Mouse (Mus musculus): ENCODE measurements around the gene Cby3. TPM values are rescaled to one million over a fixed set of nuclear protein-coding genes. Genes with fewer than 3 reads are reported as not detected.

Gene Cby3
- polyA plus RNA-seq, 1 experiment from 2014 or later: 0.51 TPM

DNA sequence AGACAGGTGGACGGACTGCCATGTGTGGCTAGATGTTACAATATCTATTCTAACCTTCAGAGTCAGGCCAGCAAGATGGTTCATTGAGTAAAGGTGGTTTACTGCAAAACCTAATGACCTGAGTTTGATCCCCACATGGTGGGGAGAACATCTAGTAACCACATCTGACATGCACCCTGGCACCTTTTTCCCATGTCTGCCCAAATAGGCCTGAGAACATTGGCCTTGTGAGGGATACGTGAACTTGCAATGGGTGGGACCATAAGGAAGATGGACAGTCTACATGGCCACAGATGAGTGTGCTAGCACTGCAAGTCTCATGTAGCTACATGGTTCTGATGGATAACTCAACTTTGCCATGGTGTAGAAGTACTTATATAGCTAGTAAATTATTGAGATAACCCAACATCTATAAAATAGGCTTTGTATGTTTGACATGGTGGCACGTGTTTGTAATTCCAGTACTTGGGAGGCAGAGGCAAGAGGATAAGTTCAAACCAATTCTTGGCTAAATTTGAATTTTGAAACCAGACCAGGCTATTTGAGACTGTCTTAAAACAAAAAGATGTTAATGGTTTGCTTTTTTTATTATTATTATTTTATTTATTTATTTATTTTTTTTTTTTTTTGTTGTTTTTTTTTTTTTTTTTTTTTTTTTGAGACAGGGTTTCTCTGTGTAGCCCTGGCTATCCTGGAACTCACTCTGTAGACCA lies 34.1 kb downstream of the Cby3 start:
- 0 out of 2 replicates have a peak, but pooled peaks cover 4% of the 10 kb centered on the region for H3K36me3 ChIP-seq (ENCODE audit: control insufficient read depth, insufficient read depth, low read length)
- H3K27me3 ChIP-seq (ENCODE audit: control insufficient read depth, insufficient read depth, low read length): no peaks in the 10 kb centered on the region
- WGBS: 93% methylated on average over 3 of the region's 3 CpGs
- no peak overlapping the region for H3K9ac ChIP-seq (ENCODE audit: low read depth, low read length)
- no peak for ATAC-seq (ENCODE audit: low FRiP score)
- no peak overlapping the region for H3K4me2 ChIP-seq (replicated peaks; ENCODE audit: low read depth, low read length)
- H3K4me3 ChIP-seq (ENCODE audit: low read depth, low read length): no peak overlapping the region
- no peak overlapping the region for H3K27ac ChIP-seq (ENCODE audit: low read depth, low read length)
- DNase-seq (ENCODE audit: low spot score): no peak
- H3K4me1 ChIP-seq (replicated peaks; ENCODE audit: control insufficient read depth, insufficient read depth, low read length): no peaks in the 10 kb centered on the region
- H3K9me3 ChIP-seq (ENCODE audit: control insufficient read depth, low read length): no peaks in the 10 kb centered on the region

DNA sequence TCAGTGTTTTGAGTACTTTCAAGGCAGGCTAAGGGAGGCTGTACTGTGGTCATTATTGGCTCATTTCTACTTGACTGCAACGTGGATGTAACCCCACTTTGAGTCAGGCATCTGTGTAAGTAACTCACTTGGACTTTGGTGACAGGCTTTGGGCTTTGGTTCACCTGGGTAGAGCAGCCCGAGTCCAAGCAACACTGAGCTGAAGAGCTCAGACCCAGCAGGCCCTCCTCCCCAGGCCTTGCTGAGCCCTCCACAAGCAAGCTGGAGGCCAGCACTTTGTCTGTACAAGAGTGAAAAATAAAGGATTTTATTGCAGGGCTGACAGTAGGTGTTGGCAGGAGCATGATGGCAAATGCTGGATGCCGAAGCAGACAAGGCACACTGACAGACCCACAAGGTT lies 34.7 kb downstream of the Cby3 start:
- Histone ChIP-seq H3K27me3 (ENCODE audit: control insufficient read depth, insufficient read depth, low read length) (no peaks in the 10 kb centered on the region), H3K36me3 (ENCODE audit: control insufficient read depth, insufficient read depth, low read length) (0 out of 2 replicates have a peak, but pooled peaks cover 2% of the 10 kb centered on the region), H3K27ac (ENCODE audit: low read depth, low read length) (no peak overlapping the region), H3K4me1 (replicated peaks; ENCODE audit: control insufficient read depth, insufficient read depth, low read length) (no peaks in the 10 kb centered on the region), H3K4me2 (replicated peaks; ENCODE audit: low read depth, low read length) (no peak overlapping the region), H3K4me3 (ENCODE audit: low read depth, low read length) (no peak overlapping the region), H3K9me3 (ENCODE audit: control insufficient read depth, low read length) (no peaks in the 10 kb centered on the region), H3K9ac (ENCODE audit: low read depth, low read length) (no peak overlapping the region)
- ATAC-seq (ENCODE audit: low FRiP score) (no peak), DNase-seq (ENCODE audit: low spot score) (no peak)
- WGBS: 83% methylated on average over 3 of the region's 3 CpGs

DNA sequence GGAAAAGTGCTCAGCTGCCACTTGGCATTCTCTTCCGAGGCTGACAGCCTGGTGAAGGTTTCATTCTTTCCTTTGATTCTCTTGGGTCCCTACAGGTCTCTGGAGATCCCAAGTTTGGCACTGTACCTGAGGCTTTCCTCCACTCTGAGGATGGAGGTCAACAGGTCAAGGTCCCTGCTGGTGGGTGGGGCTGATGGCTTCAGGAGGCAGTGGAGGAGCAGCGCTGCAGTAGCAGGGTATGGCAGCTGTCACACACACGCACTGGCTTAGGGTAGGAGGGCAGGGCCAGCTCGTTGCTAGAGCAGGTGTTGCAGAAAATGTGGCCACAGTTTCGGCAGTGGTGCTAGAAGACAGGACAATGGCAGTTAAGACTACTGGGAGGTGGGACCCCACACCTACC lies 35.4 kb downstream of the Cby3 start:
- Histone ChIP-seq H3K9me3 (ENCODE audit: control insufficient read depth, low read length) (no peaks in the 10 kb centered on the region), H3K4me1 (replicated peaks; ENCODE audit: control insufficient read depth, insufficient read depth, low read length) (no peaks in the 10 kb centered on the region), H3K27ac (ENCODE audit: low read depth, low read length) (no peak overlapping the region), H3K27me3 (ENCODE audit: control insufficient read depth, insufficient read depth, low read length) (no peaks in the 10 kb centered on the region), H3K9ac (ENCODE audit: low read depth, low read length) (no peak overlapping the region), H3K36me3 (ENCODE audit: control insufficient read depth, insufficient read depth, low read length) (no peaks in the 10 kb centered on the region), H3K4me2 (replicated peaks; ENCODE audit: low read depth, low read length) (no peak overlapping the region), H3K4me3 (ENCODE audit: low read depth, low read length) (no peak overlapping the region)
- ATAC-seq (ENCODE audit: low FRiP score) (no peak), DNase-seq (ENCODE audit: low spot score) (no peak)
- 74% methylated on average over 5 of the region's 5 CpGs for WGBS

DNA sequence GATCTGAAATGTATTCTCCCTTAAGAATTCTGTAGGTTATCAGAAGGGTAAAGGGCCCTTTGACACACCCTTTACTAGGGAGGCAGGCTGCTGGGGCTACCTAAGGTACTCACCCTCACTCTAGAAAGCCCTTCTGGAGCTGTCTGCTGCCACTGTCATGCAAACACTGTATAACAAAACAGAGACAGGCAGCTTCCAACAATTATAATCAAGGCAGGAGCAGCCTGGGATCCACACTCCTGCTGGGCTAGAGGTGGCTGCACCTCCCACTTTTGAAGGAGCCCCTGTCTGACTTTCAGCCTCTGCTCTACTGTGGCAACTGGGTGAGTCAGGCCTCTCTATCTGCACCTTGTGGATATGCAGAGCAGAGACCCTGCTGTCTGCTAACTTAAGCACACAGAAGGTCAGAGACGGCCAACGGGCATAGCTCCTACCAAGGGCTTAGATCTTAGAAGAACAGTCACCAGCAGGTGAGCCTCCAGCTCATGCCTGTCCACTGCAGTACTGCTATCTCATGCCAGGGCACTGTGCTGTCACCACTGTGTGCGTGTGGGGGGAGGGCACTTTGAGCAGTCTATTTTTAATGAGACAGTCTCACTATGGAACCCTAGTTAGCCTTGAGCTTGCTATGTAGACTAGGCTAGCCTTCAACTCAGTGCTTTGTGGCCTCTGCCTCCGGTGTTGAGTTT lies 37.2 kb downstream of the Cby3 start:
- Histone ChIP-seq H3K27ac (ENCODE audit: low read depth, low read length) (no peak overlapping the region), H3K36me3 (ENCODE audit: control insufficient read depth, insufficient read depth, low read length) (no peaks in the 10 kb centered on the region), H3K4me2 (replicated peaks; ENCODE audit: low read depth, low read length) (no peak overlapping the region), H3K9ac (ENCODE audit: low read depth, low read length) (no peak overlapping the region), H3K4me1 (replicated peaks; ENCODE audit: control insufficient read depth, insufficient read depth, low read length) (no peaks in the 10 kb centered on the region), H3K9me3 (ENCODE audit: control insufficient read depth, low read length) (no peaks in the 10 kb centered on the region), H3K27me3 (ENCODE audit: control insufficient read depth, insufficient read depth, low read length) (no peaks in the 10 kb centered on the region), H3K4me3 (ENCODE audit: low read depth, low read length) (no peak overlapping the region)
- 79% methylated on average over 4 of the region's 4 CpGs for WGBS
- DNase-seq (ENCODE audit: low spot score) (no peak), ATAC-seq (ENCODE audit: low FRiP score) (no peak)

DNA sequence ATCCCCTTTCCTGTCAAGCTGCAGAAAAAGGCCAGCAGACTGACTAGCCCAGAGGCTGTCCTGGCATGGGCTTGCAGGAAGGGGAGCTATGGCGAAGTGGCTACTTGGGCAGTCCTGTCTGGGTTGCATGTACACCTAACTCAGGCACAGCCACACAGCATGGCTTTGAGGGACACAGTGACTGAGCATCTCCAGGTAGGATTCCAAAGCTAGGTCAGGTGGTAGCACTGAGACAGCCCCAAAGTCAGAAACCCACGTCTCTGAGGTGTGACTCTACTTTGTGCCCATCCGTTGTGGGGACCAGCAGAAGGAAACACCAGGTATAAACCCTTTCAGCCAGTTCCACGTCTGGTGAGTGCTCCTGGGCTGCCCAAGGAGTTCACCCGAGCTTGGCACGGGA lies 39.0 kb downstream of the Cby3 start:
- WGBS: 88% methylated on average over 6 of the region's 6 CpGs
- Histone ChIP-seq H3K27me3 (ENCODE audit: control insufficient read depth, insufficient read depth, low read length) (no peaks in the 10 kb centered on the region), H3K27ac (ENCODE audit: low read depth, low read length) (no peak overlapping the region), H3K4me1 (replicated peaks; ENCODE audit: control insufficient read depth, insufficient read depth, low read length) (no peaks in the 10 kb centered on the region), H3K4me3 (ENCODE audit: low read depth, low read length) (no peak overlapping the region), H3K36me3 (ENCODE audit: control insufficient read depth, insufficient read depth, low read length) (no peaks in the 10 kb centered on the region), H3K9ac (ENCODE audit: low read depth, low read length) (no peak overlapping the region), H3K4me2 (replicated peaks; ENCODE audit: low read depth, low read length) (no peak overlapping the region), H3K9me3 (ENCODE audit: control insufficient read depth, low read length) (no peaks in the 10 kb centered on the region)
- no peak for ATAC-seq (ENCODE audit: low FRiP score)
- no peak for DNase-seq (ENCODE audit: low spot score)

DNA sequence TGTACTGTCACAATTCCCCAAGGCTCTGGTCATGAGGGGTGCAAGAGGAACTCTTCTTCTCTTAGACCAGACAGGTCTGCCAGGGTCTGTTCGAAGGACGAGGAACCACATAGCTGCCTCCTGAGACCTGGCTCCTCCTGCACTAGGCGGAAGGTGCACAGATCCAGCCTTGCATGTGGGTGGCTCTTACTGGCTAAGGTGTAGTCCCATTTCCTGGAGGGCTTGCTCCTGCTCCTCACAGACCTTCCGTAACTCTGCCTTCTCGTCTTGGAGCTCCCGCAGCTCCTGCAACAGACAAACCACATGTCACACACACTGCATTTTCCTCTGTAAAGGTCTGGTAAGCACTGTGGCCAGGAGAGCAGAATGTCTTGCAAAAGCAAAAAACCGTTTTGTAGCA lies 40.5 kb downstream of the Cby3 start:
- Histone ChIP-seq H3K4me2 (replicated peaks; ENCODE audit: low read depth, low read length) (no peak overlapping the region), H3K27me3 (ENCODE audit: control insufficient read depth, insufficient read depth, low read length) (no peaks in the 10 kb centered on the region), H3K4me1 (replicated peaks; ENCODE audit: control insufficient read depth, insufficient read depth, low read length) (no peaks in the 10 kb centered on the region), H3K9ac (ENCODE audit: low read depth, low read length) (no peak overlapping the region), H3K4me3 (ENCODE audit: low read depth, low read length) (no peak overlapping the region), H3K27ac (ENCODE audit: low read depth, low read length) (no peak overlapping the region), H3K9me3 (ENCODE audit: control insufficient read depth, low read length) (no peaks in the 10 kb centered on the region), H3K36me3 (ENCODE audit: control insufficient read depth, insufficient read depth, low read length) (no peaks in the 10 kb centered on the region)
- 93% methylated on average over 7 of the region's 7 CpGs for WGBS
- DNase-seq (ENCODE audit: low spot score) (no peak), ATAC-seq (ENCODE audit: low FRiP score) (no peak)

DNA sequence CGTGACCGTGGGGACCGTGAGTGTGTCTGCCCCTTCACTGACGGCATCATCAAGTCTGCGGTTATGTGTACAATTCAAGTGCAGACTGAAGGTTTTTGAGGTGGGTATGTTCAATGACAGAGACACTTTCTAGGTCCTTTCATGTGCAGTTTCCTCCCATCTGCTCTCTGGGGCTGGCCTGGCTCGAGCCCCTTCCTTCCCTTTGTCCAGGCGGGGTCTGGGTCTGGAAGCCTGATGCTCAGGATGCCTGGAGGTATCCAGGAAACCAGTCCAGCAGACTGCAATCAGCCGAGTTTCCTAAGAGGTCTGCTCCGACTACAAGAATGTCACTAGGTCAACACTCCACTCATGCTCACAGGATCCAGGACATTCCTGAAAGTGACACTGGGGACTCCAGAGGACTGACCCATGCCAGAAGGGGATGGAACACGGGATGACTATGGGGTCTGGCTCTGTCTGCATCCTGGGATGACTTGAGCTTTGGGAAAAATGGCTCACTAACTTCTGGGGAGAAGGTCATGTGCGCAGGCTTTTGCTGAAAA lies 42.6 kb downstream of the Cby3 start:
- ATAC-seq (ENCODE audit: low FRiP score) (no peak), DNase-seq (ENCODE audit: low spot score) (no peak)
- no peaks in the 10 kb centered on the region for H3K27me3 ChIP-seq (ENCODE audit: control insufficient read depth, insufficient read depth, low read length)
- H3K9ac ChIP-seq (ENCODE audit: low read depth, low read length): no peak overlapping the region
- H3K36me3 ChIP-seq (ENCODE audit: control insufficient read depth, insufficient read depth, low read length): peaks cover 2% of the 10 kb centered on the region; the same call in 1 of the 2 replicates
- H3K27ac ChIP-seq (ENCODE audit: low read depth, low read length): no peak overlapping the region
- no peaks in the 10 kb centered on the region for H3K9me3 ChIP-seq (ENCODE audit: control insufficient read depth, low read length)
- 76% methylated on average over 11 of the region's 11 CpGs for WGBS
- H3K4me1 ChIP-seq (replicated peaks; ENCODE audit: control insufficient read depth, insufficient read depth, low read length): no peaks in the 10 kb centered on the region
- no peak overlapping the region for H3K4me2 ChIP-seq (replicated peaks; ENCODE audit: low read depth, low read length)
- no peak overlapping the region for H3K4me3 ChIP-seq (ENCODE audit: low read depth, low read length)

DNA sequence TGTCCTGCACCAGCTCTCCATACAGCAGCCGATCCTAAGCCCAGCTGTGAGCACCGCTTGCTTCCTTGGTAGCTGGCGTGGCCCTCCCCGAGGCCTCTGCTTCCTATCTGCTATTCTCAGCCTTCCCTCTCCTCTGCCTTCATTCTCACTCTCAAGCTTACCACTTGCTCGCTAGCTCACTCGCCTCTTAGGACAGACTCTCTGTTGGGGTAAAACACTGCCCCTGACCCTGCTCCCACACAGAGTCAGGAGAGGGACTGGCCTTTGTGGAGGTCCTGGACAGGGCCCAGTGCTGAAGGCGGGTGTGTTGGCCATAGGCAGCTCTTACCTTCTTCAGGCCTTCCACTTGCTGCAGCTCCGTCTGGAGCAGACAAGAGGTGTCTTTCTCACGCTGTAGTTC lies 43.1 kb downstream of the Cby3 start:
- H3K9me3 ChIP-seq (ENCODE audit: control insufficient read depth, low read length): no peaks in the 10 kb centered on the region
- H3K4me2 ChIP-seq (replicated peaks; ENCODE audit: low read depth, low read length): no peak overlapping the region
- 87% methylated on average over 9 of the region's 9 CpGs for WGBS
- H3K27ac ChIP-seq (ENCODE audit: low read depth, low read length): no peak overlapping the region
- no peak for DNase-seq (ENCODE audit: low spot score)
- no peak overlapping the region for H3K4me3 ChIP-seq (ENCODE audit: low read depth, low read length)
- no peak overlapping the region for H3K9ac ChIP-seq (ENCODE audit: low read depth, low read length)
- H3K36me3 ChIP-seq (ENCODE audit: control insufficient read depth, insufficient read depth, low read length): peaks cover 2% of the 10 kb centered on the region; the same call in 1 of the 2 replicates
- H3K4me1 ChIP-seq (replicated peaks; ENCODE audit: control insufficient read depth, insufficient read depth, low read length): no peaks in the 10 kb centered on the region
- no peak for ATAC-seq (ENCODE audit: low FRiP score)
- H3K27me3 ChIP-seq (ENCODE audit: control insufficient read depth, insufficient read depth, low read length): no peaks in the 10 kb centered on the region

DNA sequence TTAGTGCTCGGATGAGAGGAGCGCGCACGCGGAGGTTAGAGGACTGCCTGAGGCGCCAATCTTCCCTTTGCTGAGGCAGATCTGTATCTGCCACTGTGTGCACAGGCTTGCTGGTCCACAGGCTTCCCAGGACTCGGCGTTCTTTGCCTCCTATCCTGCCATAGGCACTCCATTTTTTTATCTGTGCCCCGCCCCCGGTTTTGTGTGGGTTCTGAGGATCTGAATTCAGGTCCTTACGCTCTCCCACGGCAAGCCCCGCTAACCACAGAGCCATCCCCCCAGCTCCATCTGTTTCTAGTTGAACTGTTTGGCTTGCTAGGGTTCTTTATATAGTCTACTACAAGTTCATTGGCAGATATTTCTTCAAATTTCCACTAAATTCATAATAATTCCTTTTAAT lies 44.5 kb downstream of the Cby3 start:
- WGBS: 91% methylated on average over 13 of the region's 13 CpGs
- Histone ChIP-seq H3K4me1 (replicated peaks; ENCODE audit: control insufficient read depth, insufficient read depth, low read length) (no peaks in the 10 kb centered on the region), H3K4me2 (replicated peaks; ENCODE audit: low read depth, low read length) (no peak overlapping the region), H3K9ac (ENCODE audit: low read depth, low read length) (no peak overlapping the region), H3K27ac (ENCODE audit: low read depth, low read length) (no peak overlapping the region), H3K4me3 (ENCODE audit: low read depth, low read length) (no peak overlapping the region), H3K9me3 (ENCODE audit: control insufficient read depth, low read length) (no peaks in the 10 kb centered on the region), H3K36me3 (ENCODE audit: control insufficient read depth, insufficient read depth, low read length) (peaks cover 5% of the 10 kb centered on the region; the same call in 1 of the 2 replicates), H3K27me3 (ENCODE audit: control insufficient read depth, insufficient read depth, low read length) (no peaks in the 10 kb centered on the region)
- no peak for DNase-seq (ENCODE audit: low spot score)
- ATAC-seq (ENCODE audit: low FRiP score): no peak
